Mouse (Mus musculus) mouse embryonic stem cell (cell line): ENCODE results near the gene Rsad2.
"Not testable (repeated sequence)": the region's sequence is repeated elsewhere in the genome, so short reads cannot be mapped to it uniquely, and the experiment has no call there.

Source experiments
- in situ Hi-C, 2 experiments: fragments of 300-500 bp; cut with MboI; formaldehyde crosslinking; loops; 1 replicate in 1 of 2; 3 replicates in 1 of 2; pipeline ENCODE4 v1.14.3; 2019 to 2020; ENCODE audit warnings: low sequenced_read_pairs in 2 of 2, low pct_unique_long_range_greater_than_20kb in 1 of 2, mixed read lengths in 1 of 2; ENCODE audit not compliant: unreplicated experiment in 1 of 2

Rsad2 gene

GRCm38 (mm10) chr12:26451150-26451549, 5.1 kb downstream of the Rsad2 start:
- in situ Hi-C loops = no loop called here

DNA sequence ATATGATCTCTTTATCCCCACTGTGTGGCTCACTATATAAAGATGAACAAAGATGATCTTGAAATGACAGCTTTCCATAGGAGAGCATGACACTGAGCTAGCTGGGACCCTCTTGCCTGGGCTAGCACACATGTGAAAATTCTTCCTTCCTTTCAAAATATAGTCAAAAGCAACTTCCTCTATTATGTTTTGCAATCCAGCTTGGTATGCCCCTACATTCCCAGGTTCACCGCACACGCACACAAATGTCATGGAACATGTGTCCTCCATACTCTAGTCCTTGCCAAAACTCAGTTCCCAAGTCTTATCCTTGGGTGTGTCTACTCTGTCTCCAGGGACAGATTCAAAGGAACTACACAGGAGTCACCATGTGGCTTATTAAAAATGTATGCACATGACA, 6.8 kb downstream of the Rsad2 start:
- in situ Hi-C loops = no loop called here

GRCm38 (mm10) chr12:26446377-26447045, 9.7 kb downstream of the Rsad2 start:
- in situ Hi-C loops = no loop called here

DNA sequence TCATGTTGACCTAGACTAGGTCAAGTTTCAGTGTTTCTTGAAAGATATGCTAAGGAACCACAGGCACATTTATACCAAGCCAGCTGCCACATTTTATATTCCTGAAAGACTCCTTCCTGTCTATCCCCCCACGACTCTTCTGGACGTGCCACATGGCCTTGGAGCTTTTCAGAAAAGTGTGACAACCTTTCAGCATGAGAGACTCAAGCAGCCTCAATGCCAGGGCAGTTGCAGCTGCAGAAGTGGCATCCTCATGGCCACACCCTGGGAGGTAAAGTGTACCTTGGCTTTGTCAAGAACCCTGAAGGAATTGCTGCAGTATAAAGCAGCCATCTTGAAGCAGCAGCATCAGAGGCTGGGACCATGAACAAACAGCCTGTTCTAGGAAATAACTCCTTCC, 11.7 kb downstream of the Rsad2 start:
- in situ Hi-C loops = no loop called here

DNA sequence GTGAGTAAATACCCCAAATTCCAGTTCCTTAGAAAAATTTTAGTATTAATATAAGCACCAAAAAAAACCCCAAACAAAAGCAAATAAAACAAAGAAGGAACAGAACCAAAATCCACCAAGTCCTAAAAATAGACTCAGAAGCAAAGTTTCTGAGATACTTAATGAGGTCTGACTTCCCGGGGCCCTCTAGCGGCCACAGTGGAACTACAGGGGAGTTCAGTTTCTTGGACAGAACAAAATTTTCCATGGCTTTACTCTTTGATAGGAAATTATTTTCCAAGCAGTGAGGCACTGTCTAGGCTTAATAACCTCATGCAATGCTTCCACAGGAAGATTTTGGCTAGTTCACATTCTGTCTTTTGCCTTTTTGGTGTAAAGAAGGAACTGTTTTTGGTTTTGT, 12.2 kb downstream of the Rsad2 start:
- in situ Hi-C loops = no loop called here

GRCm38 (mm10) chr12:26439366-26439765, 16.9 kb downstream of the Rsad2 start:
- in situ Hi-C loops = no loop called here

DNA sequence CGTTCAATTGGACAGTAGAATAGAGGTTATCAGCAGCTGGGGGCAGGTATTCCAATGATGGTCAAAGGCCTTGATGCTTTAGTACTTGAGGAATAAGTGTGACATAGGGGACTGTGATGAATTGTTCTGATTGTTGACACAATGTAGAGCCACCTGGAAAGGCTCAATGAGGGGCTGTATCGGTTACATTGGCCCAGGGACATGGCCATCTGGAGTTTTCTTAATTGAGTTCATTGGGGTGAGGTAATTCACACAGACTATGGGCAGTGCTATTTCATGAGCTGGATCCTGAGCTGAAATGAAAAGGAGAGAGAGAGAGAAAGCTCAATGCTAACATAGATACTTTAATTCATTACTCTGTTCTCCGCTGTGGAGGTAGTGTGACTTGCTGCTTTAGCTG, 18.3 kb downstream of the Rsad2 start:
- in situ Hi-C loops = no loop called here

- in situ Hi-C loops = no loop called here
Measured at GRCm38 (mm10) chr12:26436334-26436733, 19.9 kb downstream of the Rsad2 start.

GRCm38 (mm10) chr12:26428771-26429170, 27.5 kb downstream of the Rsad2 start:
- in situ Hi-C loops = not testable (repeated sequence)

DNA sequence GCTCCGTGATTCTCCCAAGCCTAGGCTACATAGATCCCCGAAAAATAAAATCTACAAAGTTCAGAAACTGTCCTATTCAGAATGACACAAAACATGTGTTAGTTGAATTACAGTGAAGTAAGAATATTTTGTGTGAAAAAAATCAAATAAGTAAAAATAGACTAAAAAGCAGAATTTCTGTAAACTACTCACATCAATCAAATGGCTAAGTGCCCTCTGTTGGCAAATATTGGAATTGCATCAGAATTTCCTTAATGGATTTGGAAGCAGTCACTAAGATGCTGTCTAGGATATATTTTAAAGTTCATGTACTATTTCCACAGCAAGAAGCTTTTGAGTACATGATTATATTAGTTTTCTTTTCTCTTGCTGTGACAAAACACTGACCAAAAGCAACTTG, 31.4 kb downstream of the Rsad2 start:
- in situ Hi-C loops = no loop called here

GRCm38 (mm10) chr12:26418322-26418721, 37.9 kb downstream of the Rsad2 start:
- in situ Hi-C loops = no loop called here

GRCm38 (mm10) chr12:26416636-26417295, 39.5 kb downstream of the Rsad2 start:
- in situ Hi-C loops = no loop called here

DNA sequence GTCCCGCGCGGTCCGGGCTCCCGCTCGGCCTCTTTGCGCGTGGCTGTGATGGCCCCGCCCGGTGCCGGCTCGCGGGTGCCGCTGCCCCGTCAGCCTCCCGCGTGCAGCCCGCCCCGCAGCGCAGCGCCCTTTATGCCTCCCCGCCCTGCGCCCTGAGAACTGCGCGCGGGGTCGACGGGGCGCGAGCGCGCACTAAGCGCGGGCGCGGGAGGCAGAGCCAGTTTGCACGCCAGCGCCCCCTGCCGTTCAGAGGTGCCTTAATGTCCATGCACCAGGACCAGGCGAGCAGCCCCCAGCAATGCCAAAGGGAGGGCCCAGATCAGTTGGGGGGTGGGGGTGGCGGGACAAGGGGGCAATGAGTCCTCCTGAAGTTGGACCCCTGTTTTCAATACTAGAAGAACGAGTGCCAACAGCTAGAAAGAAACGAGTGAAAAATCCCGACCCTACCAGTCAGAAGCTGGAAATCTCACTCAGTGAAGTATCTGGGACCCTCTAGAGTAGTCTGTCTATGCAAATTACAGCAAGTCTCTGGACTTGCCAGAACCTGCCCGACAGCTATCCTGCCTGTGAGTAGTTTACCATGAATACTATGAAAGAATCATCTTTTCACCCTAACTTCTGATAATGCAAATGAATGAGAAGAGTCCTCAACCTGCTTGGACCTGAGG, 41.0 kb downstream of the Rsad2 start, which contains the start of gene Rnf144a:
Rnf144a (minus strand) TSS at position 151 of the 668 bp plus-strand sequence.
- in situ Hi-C loops = no loop called here

GRCm38 (mm10) chr12:26414451-26415103, 41.7 kb downstream of the Rsad2 start:
- in situ Hi-C loops = no loop called here

- in situ Hi-C loops = no loop called here
Measured at GRCm38 (mm10) chr12:26413961-26414411, 42.3 kb downstream of the Rsad2 start.

- in situ Hi-C loops = no loop called here
Measured at GRCm38 (mm10) chr12:26412802-26413201, 43.5 kb downstream of the Rsad2 start.

DNA sequence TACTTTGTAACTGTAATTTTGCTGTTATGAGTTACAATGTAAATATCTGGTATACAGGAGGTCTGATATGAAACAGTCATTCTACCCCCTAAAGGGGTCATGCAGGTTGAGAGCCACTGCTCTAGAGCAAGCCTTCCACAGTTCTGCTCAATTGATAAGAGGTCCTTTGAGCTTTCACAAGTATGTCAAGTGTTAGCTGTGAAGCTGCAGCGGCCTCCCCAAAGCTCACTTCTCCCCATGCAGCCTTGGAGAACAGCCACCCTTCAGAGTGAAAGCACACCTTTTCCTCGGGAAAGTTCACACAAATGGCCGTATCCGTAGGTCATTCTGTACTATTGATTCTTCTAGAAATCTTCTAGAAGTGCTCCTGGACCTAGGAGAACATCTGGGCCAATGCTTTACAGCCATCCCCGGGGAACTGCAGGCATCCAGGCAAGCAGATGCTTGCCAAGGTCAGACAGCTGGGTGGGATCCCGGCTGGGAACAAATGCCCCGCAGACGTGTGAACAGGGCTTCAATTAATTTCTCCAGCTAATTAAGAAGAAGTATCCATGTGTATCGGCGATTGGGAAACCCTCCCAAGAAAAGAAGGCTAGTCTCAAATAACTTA, 44.3 kb downstream of the Rsad2 start:
- in situ Hi-C loops = no loop called here

DNA sequence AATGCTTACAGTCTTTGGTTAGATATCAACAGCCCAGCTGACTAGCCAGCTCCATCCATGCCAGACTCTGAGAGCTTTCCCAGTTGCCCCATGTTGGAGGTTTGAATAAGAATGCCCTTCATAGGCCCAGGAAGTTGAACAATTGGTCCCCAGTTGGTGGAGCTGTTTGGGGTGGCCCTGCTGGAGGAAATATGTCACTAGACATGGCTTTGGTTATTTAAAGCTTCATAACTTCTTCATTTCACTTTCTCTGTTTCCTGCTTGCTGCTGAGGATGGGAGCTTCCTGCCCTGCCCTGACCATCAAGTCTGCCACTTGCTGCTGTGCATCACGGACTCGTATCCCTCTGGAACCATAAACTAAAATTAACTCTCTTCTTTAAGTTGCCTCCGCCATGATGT, 45.8 kb downstream of the Rsad2 start:
- in situ Hi-C loops = no loop called here

GRCm38 (mm10) chr12:26408707-26409106, 47.5 kb downstream of the Rsad2 start:
- in situ Hi-C loops = no loop called here
